Mouse (Mus musculus): Measurements from ENCODE around the gene Srcin1. TPM values are rescaled to one million over a fixed set of nuclear protein-coding genes. Genes with fewer than 3 reads are reported as not detected.

Srcin1 gene
- polyA plus RNA-seq, 1 experiment: 0.18 TPM

GRCm38 (mm10) chr11:97530069-97530468, 45.9 kb downstream of the Srcin1 start:
- H3K4me1 ChIP-seq (ENCODE audit: control insufficient read depth, insufficient read depth, low read length): no peaks in the 10 kb centered on the region
- H3K4me3 ChIP-seq (ENCODE audit: insufficient read depth, low read length): no peak overlapping the region
- no peak overlapping the region for H3K27ac ChIP-seq (ENCODE audit: insufficient read depth, low read length)
- TF ChIP-seq CTCF (IDR thresholded peaks at IDR 0.05; ENCODE audit: borderline replicate concordance, insufficient read depth, low read length) (no peak), POLR2A (IDR thresholded peaks at IDR 0.05; ENCODE audit: low read depth, low read length) (no peak)

GRCm38 (mm10) chr11:97528282-97528808, 47.6 kb downstream of the Srcin1 start:
- Histone ChIP-seq H3K27ac (ENCODE audit: insufficient read depth, low read length) (no peak overlapping the region), H3K4me1 (ENCODE audit: control insufficient read depth, insufficient read depth, low read length) (peaks cover 6% of the 10 kb centered on the region), H3K4me3 (ENCODE audit: insufficient read depth, low read length) (no peak overlapping the region)
- TF ChIP-seq CTCF (IDR thresholded peaks at IDR 0.05; ENCODE audit: borderline replicate concordance, insufficient read depth, low read length): no peak
- TF ChIP-seq POLR2A (IDR thresholded peaks at IDR 0.05; ENCODE audit: low read depth, low read length): no peak

GRCm38 (mm10) chr11:97525313-97525712, 50.7 kb downstream of the Srcin1 start:
- TF ChIP-seq POLR2A (IDR thresholded peaks at IDR 0.05; ENCODE audit: low read depth, low read length) (no peak), CTCF (IDR thresholded peaks at IDR 0.05; ENCODE audit: borderline replicate concordance, insufficient read depth, low read length) (no peak)
- Histone ChIP-seq H3K4me3 (ENCODE audit: insufficient read depth, low read length) (no peak overlapping the region), H3K27ac (ENCODE audit: insufficient read depth, low read length) (no peak overlapping the region), H3K4me1 (ENCODE audit: control insufficient read depth, insufficient read depth, low read length) (peaks cover 6% of the 10 kb centered on the region)

GRCm38 (mm10) chr11:97524306-97524705, 51.7 kb downstream of the Srcin1 start:
- H3K27ac ChIP-seq (ENCODE audit: insufficient read depth, low read length): no peak overlapping the region
- H3K4me1 ChIP-seq (ENCODE audit: control insufficient read depth, insufficient read depth, low read length): peaks cover 6% of the 10 kb centered on the region
- no peak overlapping the region for H3K4me3 ChIP-seq (ENCODE audit: insufficient read depth, low read length)
- TF ChIP-seq CTCF (IDR thresholded peaks at IDR 0.05; ENCODE audit: borderline replicate concordance, insufficient read depth, low read length) (no peak), POLR2A (IDR thresholded peaks at IDR 0.05; ENCODE audit: low read depth, low read length) (no peak)

- H3K4me1 ChIP-seq (ENCODE audit: control insufficient read depth, insufficient read depth, low read length): peaks cover 6% of the 10 kb centered on the region
- TF ChIP-seq CTCF (IDR thresholded peaks at IDR 0.05; ENCODE audit: borderline replicate concordance, insufficient read depth, low read length) (no peak), POLR2A (IDR thresholded peaks at IDR 0.05; ENCODE audit: low read depth, low read length) (no peak)
- H3K27ac ChIP-seq (ENCODE audit: insufficient read depth, low read length): no peak overlapping the region
- no peak overlapping the region for H3K4me3 ChIP-seq (ENCODE audit: insufficient read depth, low read length)
Measured at GRCm38 (mm10) chr11:97523827-97524261, 52.1 kb downstream of the Srcin1 start.

- TF ChIP-seq CTCF (IDR thresholded peaks at IDR 0.05; ENCODE audit: borderline replicate concordance, insufficient read depth, low read length) (no peak), POLR2A (IDR thresholded peaks at IDR 0.05; ENCODE audit: low read depth, low read length) (no peak)
- H3K4me3 ChIP-seq (ENCODE audit: insufficient read depth, low read length): no peak overlapping the region
- H3K4me1 ChIP-seq (ENCODE audit: control insufficient read depth, insufficient read depth, low read length): peaks cover 6% of the 10 kb centered on the region
- H3K27ac ChIP-seq (ENCODE audit: insufficient read depth, low read length): no peak overlapping the region
Measured at GRCm38 (mm10) chr11:97523107-97523506, 52.9 kb downstream of the Srcin1 start.

GRCm38 (mm10) chr11:97521741-97522474, 54.1 kb downstream of the Srcin1 start:
- no peak for TF ChIP-seq POLR2A (IDR thresholded peaks at IDR 0.05; ENCODE audit: low read depth, low read length)
- TF ChIP-seq CTCF (IDR thresholded peaks at IDR 0.05; ENCODE audit: borderline replicate concordance, insufficient read depth, low read length): no peak
- Histone ChIP-seq H3K4me1 (ENCODE audit: control insufficient read depth, insufficient read depth, low read length) (peaks cover 6% of the 10 kb centered on the region), H3K27ac (ENCODE audit: insufficient read depth, low read length) (no peak overlapping the region)

GRCm38 (mm10) chr11:97520541-97520940, 55.4 kb downstream of the Srcin1 start:
- TF ChIP-seq POLR2A (IDR thresholded peaks at IDR 0.05; ENCODE audit: low read depth, low read length) (no peak), CTCF (IDR thresholded peaks at IDR 0.05; ENCODE audit: borderline replicate concordance, insufficient read depth, low read length) (no peak)
- no peak overlapping the region for H3K27ac ChIP-seq (ENCODE audit: insufficient read depth, low read length)
- no peak overlapping the region for H3K4me3 ChIP-seq (ENCODE audit: insufficient read depth, low read length)

More at GRCm38 (mm10) chr11:97521741-97522474, 54.1 kb downstream of the Srcin1 start:
- H3K4me3 ChIP-seq (ENCODE audit: insufficient read depth, low read length): no peak overlapping the region

GRCm38 (mm10) chr11:97513066-97513465, 62.9 kb downstream of the Srcin1 start:
- Histone ChIP-seq H3K4me1 (ENCODE audit: control insufficient read depth, insufficient read depth, low read length) (0 out of 2 replicates have a peak, but pooled peaks cover 2% of the 10 kb centered on the region), H3K4me3 (ENCODE audit: insufficient read depth, low read length) (no peak overlapping the region), H3K27ac (ENCODE audit: insufficient read depth, low read length) (no peak overlapping the region)
- TF ChIP-seq CTCF (IDR thresholded peaks at IDR 0.05; ENCODE audit: borderline replicate concordance, insufficient read depth, low read length): no peak
- no peak for TF ChIP-seq POLR2A (IDR thresholded peaks at IDR 0.05; ENCODE audit: low read depth, low read length)

More at GRCm38 (mm10) chr11:97520541-97520940, 55.4 kb downstream of the Srcin1 start:
- H3K4me1 ChIP-seq (ENCODE audit: control insufficient read depth, insufficient read depth, low read length): peaks cover 6% of the 10 kb centered on the region

- Histone ChIP-seq H3K27ac (ENCODE audit: insufficient read depth, low read length) (no peak overlapping the region), H3K4me1 (ENCODE audit: control insufficient read depth, insufficient read depth, low read length) (0 out of 2 replicates have a peak, but pooled peaks cover 5% of the 10 kb centered on the region), H3K4me3 (ENCODE audit: insufficient read depth, low read length) (no peak overlapping the region)
- TF ChIP-seq POLR2A (IDR thresholded peaks at IDR 0.05; ENCODE audit: low read depth, low read length) (no peak), CTCF (IDR thresholded peaks at IDR 0.05; ENCODE audit: borderline replicate concordance, insufficient read depth, low read length) (no peak)
Measured at GRCm38 (mm10) chr11:97512511-97512910, 63.5 kb downstream of the Srcin1 start.

Data from embryonic fibroblast, embryonic 13.5 days (primary cell).